31 mouse cellular contexts compared by ENCODE assay signal in genomic region chr5:5856146-5856724, GRCm38 (mm10).
A peak's percentile ranks its signal among the peaks of the same experiment; 100 is the strongest.
DNase-seq lines count a peak whose midpoint lies in the region; ATAC-seq and TF ChIP-seq lines count a peak whose summit lies in the region.
"Had no signal": no experiment of that assay in that cellular context is flagged by ENCODE, and none has a peak within 500 bp of the region (broad histone marks: within the 10 kb centered on the region; RNA-seq: fewer than 3 reads in every experiment).

No protein-coding gene starts in this region.

- H3K9ac ChIP-seq in hindbrain, embryonic 12.5 days, result no peak overlapping the region
- H3K9ac ChIP-seq in hindbrain, embryonic 14.5 days, result no peak overlapping the region
- H3K9ac ChIP-seq in forebrain, embryonic 16.5 days (replicated peaks; ENCODE audit: low read depth, low read length), result no peak overlapping the region
- no peak overlapping the region for H3K9ac ChIP-seq in intestine, embryonic 15.5 days
- H3K9ac ChIP-seq: embryonic facial prominence, embryonic 15.5 days; heart, embryonic 12.5 days; limb, embryonic 13.5 days; lung, embryonic 15.5 days; midbrain, embryonic 13.5 days; neural tube, embryonic 13.5 days had no signal

- H3K27ac ChIP-seq in hindbrain, embryonic 12.5 days, result no peak overlapping the region
- no peak overlapping the region for H3K27ac ChIP-seq in hindbrain, embryonic 14.5 days
- H3K27ac ChIP-seq in forebrain, embryonic 16.5 days (ENCODE audit: low read length), result no peak overlapping the region
- no peak overlapping the region for H3K27ac ChIP-seq in intestine, embryonic 15.5 days
- H3K27ac ChIP-seq: embryonic facial prominence, embryonic 10.5 days; embryonic facial prominence, embryonic 15.5 days; gastrocnemius, adult 2 months; heart, adult 2 months; layer of hippocampus, adult 2 months; left cerebral cortex, adult 2 months; limb, embryonic 13.5 days; lung, embryonic 15.5 days; midbrain, embryonic 13.5 days; neural tube, embryonic 13.5 days had no signal

- peak; percentile 83 for ATAC-seq in hindbrain, embryonic 12.5 days (ENCODE audit: low FRiP score)
- ATAC-seq in hindbrain, embryonic 14.5 days (ENCODE audit: low FRiP score), result no peak
- ATAC-seq in forebrain, embryonic 16.5 days, result 0 out of 2 replicates have a peak, but pooled peaks have one; percentile 26
- no peak for ATAC-seq in intestine, embryonic 15.5 days
- ATAC-seq: inflammation-experienced regulatory T-cells, adult 6 months; midbrain, embryonic 13.5 days had no signal

- no peak for TF ChIP-seq POLR2A in brain, embryonic 14.5 days (IDR thresholded peaks at IDR 0.05; ENCODE audit: borderline replicate concordance, extremely low read depth, insufficient read depth, insufficient read length, poor library complexity, severe bottlenecking)

- H3K4me3 ChIP-seq in hindbrain, embryonic 12.5 days, result no peak overlapping the region
- no peak overlapping the region for H3K4me3 ChIP-seq in hindbrain, embryonic 14.5 days (replicated peaks; ENCODE audit: low read length)
- H3K4me3 ChIP-seq in forebrain, embryonic 16.5 days (replicated peaks; ENCODE audit: low read length), result no peak overlapping the region
- H3K4me3 ChIP-seq in intestine, embryonic 15.5 days (replicated peaks), result no peak overlapping the region
- H3K4me3 ChIP-seq: embryonic facial prominence, embryonic 10.5 days; embryonic facial prominence, embryonic 15.5 days; gastrocnemius, adult 2 months; heart, adult 2 months; heart, embryonic 12.5 days; layer of hippocampus, adult 2 months; left cerebral cortex, adult 2 months; limb, embryonic 13.5 days; lung, embryonic 15.5 days; midbrain, embryonic 13.5 days; neural tube, embryonic 13.5 days had no signal

- TF ChIP-seq CTCF in brain, embryonic 14.5 days (IDR thresholded peaks at IDR 0.05; ENCODE audit: borderline replicate concordance, extremely low read depth, insufficient read depth, insufficient read length), result no peak

- H3K4me2 ChIP-seq in hindbrain, embryonic 12.5 days (replicated peaks), result no peak overlapping the region
- H3K4me2 ChIP-seq in hindbrain, embryonic 14.5 days (replicated peaks), result no peak overlapping the region
- no peak overlapping the region for H3K4me2 ChIP-seq in forebrain, embryonic 16.5 days (ENCODE audit: low read length)
- H3K4me2 ChIP-seq in intestine, embryonic 15.5 days (replicated peaks), result no peak overlapping the region
- H3K4me2 ChIP-seq: embryonic facial prominence, embryonic 15.5 days; heart, embryonic 12.5 days; limb, embryonic 13.5 days; liver, embryonic 11.5 days; lung, embryonic 15.5 days; midbrain, embryonic 13.5 days; neural tube, embryonic 13.5 days had no signal

- H3K9me3 ChIP-seq in hindbrain, embryonic 12.5 days (replicated peaks), result no peaks in the 10 kb centered on the region
- H3K9me3 ChIP-seq in hindbrain, embryonic 14.5 days (ENCODE audit: control insufficient read depth, low read length), result no peaks in the 10 kb centered on the region
- no peaks in the 10 kb centered on the region for H3K9me3 ChIP-seq in forebrain, embryonic 16.5 days (ENCODE audit: control insufficient read depth, low read length)
- no peaks in the 10 kb centered on the region for H3K9me3 ChIP-seq in intestine, embryonic 15.5 days
- H3K9me3 ChIP-seq: embryonic facial prominence, embryonic 10.5 days; embryonic facial prominence, embryonic 15.5 days; G1E; heart, embryonic 12.5 days; limb, embryonic 13.5 days; lung, embryonic 15.5 days; midbrain, embryonic 13.5 days; neural tube, embryonic 13.5 days had no signal

- WGBS in hindbrain, embryonic 12.5 days, result 54% methylated on average over 12 of the region's 12 CpGs
- 46% methylated on average over 12 of the region's 12 CpGs for WGBS in hindbrain, embryonic 14.5 days
- WGBS in forebrain, embryonic 16.5 days, result 58% methylated on average over 12 of the region's 12 CpGs
- WGBS in intestine, embryonic 15.5 days, result 71% methylated on average over 12 of the region's 12 CpGs

- DNase-seq in embryo, embryonic 11 days, result peak; percentile 5
- no peak for DNase-seq in embryo, embryonic 10 days (ENCODE audit: low spot score)
- DNase-seq in hindbrain, embryonic 14.5 days (ENCODE audit: low spot score), result no peak
- DNase-seq in brain, embryonic 14.5 days (ENCODE audit: low read depth), result peak; percentile 47
- DNase-seq in heart, adult 11 months, result no peak
- DNase-seq: adrenal gland, adult 8-10 months; cerebellum, adult 8-10 months; cerebellum, postnatal 25 days; gastrocnemius, adult 2 months; gastrocnemius, postnatal 36 days; heart, adult 2 months; heart, postnatal 4 days; kidney, adult 2 months; kidney, postnatal 36 days; right cerebral cortex, postnatal 25 days; thymus, postnatal 25 days had no signal

- no peaks in the 10 kb centered on the region for H3K36me3 ChIP-seq in hindbrain, embryonic 12.5 days
- H3K36me3 ChIP-seq in hindbrain, embryonic 14.5 days (replicated peaks; ENCODE audit: control insufficient read depth, insufficient read depth), result no peaks in the 10 kb centered on the region
- H3K36me3 ChIP-seq in forebrain, embryonic 16.5 days (ENCODE audit: control insufficient read depth, insufficient read depth), result no peaks in the 10 kb centered on the region
- no peaks in the 10 kb centered on the region for H3K36me3 ChIP-seq in intestine, embryonic 15.5 days
- H3K36me3 ChIP-seq: embryonic facial prominence, embryonic 10.5 days; embryonic facial prominence, embryonic 15.5 days; G1E; heart, embryonic 12.5 days; limb, embryonic 13.5 days; lung, embryonic 15.5 days; midbrain, embryonic 13.5 days; neural tube, embryonic 13.5 days had no signal

- peaks cover 4% of the 10 kb centered on the region for H3K4me1 ChIP-seq in hindbrain, embryonic 12.5 days
- H3K4me1 ChIP-seq in hindbrain, embryonic 14.5 days (replicated peaks; ENCODE audit: control insufficient read depth, insufficient read depth, low read length), result no peaks in the 10 kb centered on the region
- no peaks in the 10 kb centered on the region for H3K4me1 ChIP-seq in forebrain, embryonic 16.5 days (replicated peaks; ENCODE audit: control insufficient read depth, insufficient read depth, low read length)
- H3K4me1 ChIP-seq in intestine, embryonic 15.5 days (replicated peaks), result no peaks in the 10 kb centered on the region
- H3K4me1 ChIP-seq: embryonic facial prominence, embryonic 10.5 days; embryonic facial prominence, embryonic 15.5 days; heart, embryonic 12.5 days; limb, embryonic 13.5 days; lung, embryonic 15.5 days; midbrain, embryonic 13.5 days; neural tube, embryonic 13.5 days had no signal

- H3K27me3 ChIP-seq in hindbrain, embryonic 12.5 days, result no peaks in the 10 kb centered on the region
- H3K27me3 ChIP-seq in hindbrain, embryonic 14.5 days (ENCODE audit: control insufficient read depth, insufficient read depth, low read length), result no peaks in the 10 kb centered on the region
- no peaks in the 10 kb centered on the region for H3K27me3 ChIP-seq in forebrain, embryonic 16.5 days (replicated peaks; ENCODE audit: control insufficient read depth, insufficient read depth, low read length)
- H3K27me3 ChIP-seq in intestine, embryonic 15.5 days (replicated peaks), result no peaks in the 10 kb centered on the region
- H3K27me3 ChIP-seq: embryonic facial prominence, embryonic 15.5 days; heart, embryonic 12.5 days; limb, embryonic 13.5 days; lung, embryonic 15.5 days; midbrain, embryonic 13.5 days; neural tube, embryonic 13.5 days had no signal

Comparison
In these comparisons a context has a peak if more than half of its experiments do, and no peak if none do; other contexts are left out.
1. DNase-seq: peak in embryo, embryonic 11 days (single experiment) and brain, embryonic 14.5 days (single experiment); none in embryo, embryonic 10 days (single experiment), hindbrain, embryonic 14.5 days (single experiment) and heart, adult 11 months (single experiment).
2. ATAC-seq: peak in hindbrain, embryonic 12.5 days (single experiment) and forebrain, embryonic 16.5 days (single experiment); none in hindbrain, embryonic 14.5 days (single experiment) and intestine, embryonic 15.5 days (single experiment).